14 mouse cellular contexts compared by ENCODE assay signal in genomic region chr6:114178141-114178540, GRCm38 (mm10).
"Had no signal": no experiment of that assay in that cellular context is flagged by ENCODE, and none has a peak within 500 bp of the region (broad histone marks: within the 10 kb centered on the region; RNA-seq: fewer than 3 reads in every experiment).

No protein-coding gene starts in this region.

- DNase-seq: liver, postnatal 0 days; lung, adult 2 months; lung, postnatal 14 days; lung, postnatal 36 days; retina, postnatal 1 day; right cerebral cortex, adult 18-20 months; right cerebral cortex, postnatal 25 days; right cerebral cortex, postnatal 4 days; spleen, adult 18-20 months; thymus, adult 2 months; thymus, postnatal 25 days; thymus, postnatal 4 days had no signal

- ATAC-seq: liver, postnatal 0 days; lung, postnatal 0 days; midbrain, embryonic 15.5 days had no signal
